Mouse (Mus musculus) testis, adult 2 months (tissue): ENCODE measurements around the gene Tmem63c. TPM values are rescaled to one million over a fixed set of nuclear protein-coding genes. Genes with fewer than 3 reads are reported as not detected.
A peak's percentile ranks its signal among the peaks of the same experiment; 100 is the strongest.

Source experiments
- H3K27ac ChIP-seq: fragments of 200-500 bp; 2 replicates; pipeline ENCODE4 v1.5.1; 2012; ENCODE audit warnings: low read depth, low read length; ENCODE audit not compliant: control insufficient read depth, insufficient read depth
- H3K27me3 ChIP-seq: fragments of 200-500 bp; 2 replicates; pipeline ENCODE4 v1.6.1; 2012; ENCODE audit warnings: mild to moderate bottlenecking, low read length, moderate library complexity; ENCODE audit not compliant: control insufficient read depth, insufficient read depth
- H3K36me3 ChIP-seq: fragments of 200-500 bp; 2 replicates; pipeline ENCODE4 v1.6.1; 2012; ENCODE audit warnings: mild to moderate bottlenecking, low read length; ENCODE audit not compliant: control insufficient read depth, insufficient read depth
- H3K4me1 ChIP-seq: fragments of 200-500 bp; 2 replicates; pipeline ENCODE4 v1.6.1; 2012; ENCODE audit warnings: low read length; ENCODE audit not compliant: control insufficient read depth, insufficient read depth
- H3K4me3 ChIP-seq: fragments of 200-500 bp; 2 replicates; pipeline ENCODE4 v1.5.1; 2012; ENCODE audit warnings: low read depth, mild to moderate bottlenecking, low read length, moderate library complexity, mixed read lengths; ENCODE audit not compliant: control insufficient read depth
- CTCF ChIP-seq: fragments of 200-500 bp; IDR thresholded peaks from 2 replicates; pipeline ENCODE4 v1.5.1; 2012; ENCODE audit warnings: low read depth, mild to moderate bottlenecking, inconsistent platforms, low read length, moderate library complexity; ENCODE audit not compliant: control insufficient read depth, insufficient read depth, insufficient replicate concordance
- POLR2A ChIP-seq: fragments of 200-500 bp; IDR thresholded peaks from 2 replicates; pipeline ENCODE4 v1.6.1; 2012; ENCODE audit warnings: low read depth, mild to moderate bottlenecking, inconsistent platforms, low read length, moderate library complexity; ENCODE audit not compliant: control insufficient read depth
- polyA plus RNA-seq: library from polyadenylated mRNA; depleted of rRNA; stranded (reverse); fragments of >200 nt; gene quantifications from 2 replicates; pipeline ENCODE4 v1.2.3, GENCODE M21; 2012

The Tmem63c gene
- polyA plus RNA-seq, 1 experiment = 32.3 TPM

GRCm38 (mm10) chr12:87026109-87026870 is 5.2 kb downstream of the Tmem63c start:
- H3K4me1 ChIP-seq = peaks cover 10% of the 10 kb centered on the region
- H3K36me3 ChIP-seq = no peaks in the 10 kb centered on the region
- no peak overlapping the region for H3K27ac ChIP-seq
- H3K4me3 ChIP-seq = peak overlapping the region; percentile 80
- no peak for TF ChIP-seq POLR2A
- TF ChIP-seq CTCF = no peak
- H3K27me3 ChIP-seq = no peaks in the 10 kb centered on the region

- peak overlapping the region; percentile 80 for H3K4me3 ChIP-seq
- no peaks in the 10 kb centered on the region for H3K36me3 ChIP-seq
- peaks cover 10% of the 10 kb centered on the region for H3K4me1 ChIP-seq
- no peak for TF ChIP-seq CTCF
- TF ChIP-seq POLR2A = no peak
- no peak overlapping the region for H3K27ac ChIP-seq
- H3K27me3 ChIP-seq = no peaks in the 10 kb centered on the region
These were observed 5.7 kb downstream of the Tmem63c start for GRCm38 (mm10) chr12:87026871-87027240.

- no peak for TF ChIP-seq POLR2A
- TF ChIP-seq CTCF = no peak
- H3K27ac ChIP-seq = no peak overlapping the region
- no peaks in the 10 kb centered on the region for H3K27me3 ChIP-seq
- peaks cover 10% of the 10 kb centered on the region for H3K4me1 ChIP-seq
- H3K36me3 ChIP-seq = no peaks in the 10 kb centered on the region
- H3K4me3 ChIP-seq = no peak overlapping the region
These were observed 6.3 kb downstream of the Tmem63c start for GRCm38 (mm10) chr12:87027391-87027790.

GRCm38 (mm10) chr12:87028068-87028467 is 6.9 kb downstream of the Tmem63c start:
- Histone ChIP-seq H3K4me3 (no peak overlapping the region), H3K27me3 (no peaks in the 10 kb centered on the region), H3K27ac (no peak overlapping the region), H3K4me1 (peaks cover 10% of the 10 kb centered on the region), H3K36me3 (no peaks in the 10 kb centered on the region)
- TF ChIP-seq POLR2A = no peak
- TF ChIP-seq CTCF = no peak

GRCm38 (mm10) chr12:87029251-87029976 is 8.3 kb downstream of the Tmem63c start:
- no peaks in the 10 kb centered on the region for H3K36me3 ChIP-seq
- H3K27me3 ChIP-seq = no peaks in the 10 kb centered on the region
- H3K4me3 ChIP-seq = no peak overlapping the region
- peaks cover 10% of the 10 kb centered on the region for H3K4me1 ChIP-seq
- no peak overlapping the region for H3K27ac ChIP-seq
- TF ChIP-seq POLR2A (no peak), CTCF (no peak)

- H3K4me1 ChIP-seq = peaks cover 7% of the 10 kb centered on the region; the same call in 1 of the 2 replicates
- H3K36me3 ChIP-seq = no peaks in the 10 kb centered on the region
- H3K4me3 ChIP-seq = no peak overlapping the region
- no peaks in the 10 kb centered on the region for H3K27me3 ChIP-seq
- TF ChIP-seq CTCF = no peak
- no peak for TF ChIP-seq POLR2A
- no peak overlapping the region for H3K27ac ChIP-seq
These were observed 10.1 kb downstream of the Tmem63c start for GRCm38 (mm10) chr12:87031163-87031763.

GRCm38 (mm10) chr12:87036631-87037030 is 15.5 kb downstream of the Tmem63c start:
- H3K4me1 ChIP-seq = no peaks in the 10 kb centered on the region
- H3K27ac ChIP-seq = no peak overlapping the region
- H3K27me3 ChIP-seq = no peaks in the 10 kb centered on the region
- TF ChIP-seq CTCF = no peak
- TF ChIP-seq POLR2A = no peak
- H3K4me3 ChIP-seq = no peak overlapping the region
- no peaks in the 10 kb centered on the region for H3K36me3 ChIP-seq
